Mouse (Mus musculus) bone marrow, adult 2 months (tissue): ENCODE data around the gene Tcea3.

Experiments
- CTCF ChIP-seq: fragments of 200-500 bp; IDR thresholded peaks from 2 replicates; pipeline ENCODE4 v1.5.1; 2011; ENCODE audit warnings: low read length, control low read depth; ENCODE audit not compliant: control insufficient read depth, insufficient read depth
- POLR2A ChIP-seq: fragments of 200-500 bp; IDR thresholded peaks from 2 replicates; pipeline ENCODE4 v1.6.1; 2011; ENCODE audit warnings: low read depth, mild to moderate bottlenecking, control low read depth, low read length, borderline replicate concordance; ENCODE audit not compliant: control insufficient read depth

- no peak for TF ChIP-seq CTCF
- no peak for TF ChIP-seq POLR2A
Observed at GRCm38 (mm10) chr4:136246568-136246969, 960 bp upstream of the Tcea3 start.
